Mouse (Mus musculus): ENCODE results near the gene Gm20388. TPM values are rescaled to one million over a fixed set of nuclear protein-coding genes. Genes with fewer than 3 reads are reported as not detected.

The Gm20388 gene
- total RNA-seq, 2 experiments from 2014 or later, result 2.4 to 2.6 TPM

DNA sequence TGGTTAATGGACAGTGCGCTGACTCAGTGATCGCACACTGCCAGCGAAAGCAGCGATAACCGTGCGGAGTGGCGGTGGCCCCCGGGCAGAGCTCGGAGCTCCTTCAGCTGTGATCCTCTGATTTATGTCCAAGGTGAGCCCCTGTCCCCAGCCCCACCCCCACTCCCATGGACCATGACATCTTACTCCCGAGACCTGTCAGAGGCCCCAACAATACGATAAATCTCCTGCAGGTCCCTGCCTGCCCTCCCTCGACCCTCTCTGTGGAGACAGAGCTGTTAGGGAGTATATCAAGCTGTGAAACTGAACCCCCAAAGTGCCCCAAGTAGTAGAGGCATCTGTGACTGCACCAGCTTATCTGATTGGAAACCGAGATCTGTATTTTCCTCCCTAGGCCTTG, 1435.5 kb downstream of the Gm20388 start:
- H3K27ac ChIP-seq, result no peak overlapping the region
- H3K4me3 ChIP-seq, result no peak overlapping the region
- TF ChIP-seq CTCF (IDR thresholded peaks at IDR 0.05), result no peak
- intact Hi-C loops (cut with DNase I), result no loop called here
- DNase-seq (ENCODE audit: extremely low spot score in 1 of 2, low spot score in 2 of 2), result no peak

- DNase-seq (ENCODE audit: extremely low spot score in 1 of 2, low spot score in 2 of 2), result no peak
- no peak for TF ChIP-seq CTCF (IDR thresholded peaks at IDR 0.05)
- intact Hi-C loops (cut with DNase I), result no loop called here
- Histone ChIP-seq H3K4me3 (no peak overlapping the region), H3K27ac (no peak overlapping the region)
Measured at GRCm38 (mm10) chr8:121346862-121347261, 1436.2 kb downstream of the Gm20388 start.

DNA sequence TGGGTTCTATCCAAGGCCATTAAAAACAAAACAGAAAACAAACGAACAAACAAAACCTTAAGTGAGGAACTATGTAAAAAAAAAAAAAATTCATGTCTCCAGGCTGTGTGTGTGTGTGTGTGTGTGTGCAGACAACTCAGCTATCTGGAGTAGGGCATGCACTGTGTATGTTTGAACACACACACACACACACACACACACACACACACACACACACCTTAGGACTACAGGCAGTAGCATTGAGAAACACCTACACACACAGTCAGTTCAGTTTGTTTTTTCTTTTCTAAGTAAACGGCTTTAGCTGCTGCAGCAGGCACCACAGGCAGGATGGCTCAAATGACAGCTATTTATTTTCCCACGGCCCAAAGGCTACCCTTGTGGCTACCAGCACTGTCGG, 1438.4 kb downstream of the Gm20388 start:
- Histone ChIP-seq H3K4me3 (no peak overlapping the region), H3K27ac (no peak overlapping the region)
- no peak for TF ChIP-seq CTCF (IDR thresholded peaks at IDR 0.05)
- DNase-seq (ENCODE audit: extremely low spot score in 1 of 2, low spot score in 2 of 2), result no peak
- intact Hi-C loops (cut with DNase I), result no loop called here

DNA sequence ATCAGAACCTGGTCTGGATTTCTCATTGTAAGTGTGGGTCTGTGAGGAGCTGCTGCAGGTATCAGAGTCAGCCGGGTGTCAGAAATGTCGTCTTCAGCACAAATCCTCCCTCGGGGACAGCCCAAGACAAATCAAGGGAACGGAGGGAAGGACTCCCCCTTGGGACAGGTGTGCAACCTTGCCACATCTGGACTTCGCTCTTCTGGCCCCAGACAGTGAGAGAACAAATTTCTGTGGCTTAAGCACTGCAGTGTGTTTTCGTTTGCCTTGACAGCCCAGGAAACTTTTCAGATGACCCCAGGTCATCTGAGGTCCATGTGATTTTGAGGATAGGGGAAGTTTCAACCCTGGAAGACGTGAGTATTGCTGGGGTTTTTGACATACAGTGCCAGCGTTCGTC, 1440.2 kb downstream of the Gm20388 start:
- no peak for TF ChIP-seq CTCF (IDR thresholded peaks at IDR 0.05)
- no peak overlapping the region for H3K27ac ChIP-seq
- intact Hi-C loops (cut with DNase I), result no loop called here

GRCm38 (mm10) chr8:121354844-121355243, 1444.2 kb downstream of the Gm20388 start:
- no peak for TF ChIP-seq CTCF (IDR thresholded peaks at IDR 0.05)
- no peak for DNase-seq (ENCODE audit: extremely low spot score in 1 of 2, low spot score in 2 of 2)
- Histone ChIP-seq H3K27ac (no peak overlapping the region), H3K4me3 (no peak overlapping the region)
- intact Hi-C loops (cut with DNase I), result no loop called here

More for the DNA sequence above, 1440.2 kb downstream of the Gm20388 start:
- no peak overlapping the region for H3K4me3 ChIP-seq
- no peak for DNase-seq (ENCODE audit: extremely low spot score in 1 of 2, low spot score in 2 of 2)

GRCm38 (mm10) chr8:121357451-121357850, 1446.8 kb downstream of the Gm20388 start:
- intact Hi-C loops (cut with DNase I), result no loop called here
- H3K4me3 ChIP-seq, result no peak overlapping the region
- TF ChIP-seq CTCF (IDR thresholded peaks at IDR 0.05), result no peak
- no peak overlapping the region for H3K27ac ChIP-seq
- no peak for DNase-seq (ENCODE audit: extremely low spot score in 1 of 2, low spot score in 2 of 2)

GRCm38 (mm10) chr8:121358609-121359008, 1448.0 kb downstream of the Gm20388 start:
- intact Hi-C loops (cut with DNase I), result no loop called here
- no peak for DNase-seq (ENCODE audit: extremely low spot score in 1 of 2, low spot score in 2 of 2)
- Histone ChIP-seq H3K27ac (no peak overlapping the region), H3K4me3 (no peak overlapping the region)
- no peak for TF ChIP-seq CTCF (IDR thresholded peaks at IDR 0.05)

GRCm38 (mm10) chr8:121359131-121359981, 1448.7 kb downstream of the Gm20388 start:
- H3K4me3 ChIP-seq, result no peak overlapping the region
- H3K27ac ChIP-seq, result no peak overlapping the region
- DNase-seq (ENCODE audit: extremely low spot score in 1 of 2, low spot score in 2 of 2), result no peak
- intact Hi-C loops (cut with DNase I), result no loop called here
- TF ChIP-seq CTCF (IDR thresholded peaks at IDR 0.05), result no peak

DNA sequence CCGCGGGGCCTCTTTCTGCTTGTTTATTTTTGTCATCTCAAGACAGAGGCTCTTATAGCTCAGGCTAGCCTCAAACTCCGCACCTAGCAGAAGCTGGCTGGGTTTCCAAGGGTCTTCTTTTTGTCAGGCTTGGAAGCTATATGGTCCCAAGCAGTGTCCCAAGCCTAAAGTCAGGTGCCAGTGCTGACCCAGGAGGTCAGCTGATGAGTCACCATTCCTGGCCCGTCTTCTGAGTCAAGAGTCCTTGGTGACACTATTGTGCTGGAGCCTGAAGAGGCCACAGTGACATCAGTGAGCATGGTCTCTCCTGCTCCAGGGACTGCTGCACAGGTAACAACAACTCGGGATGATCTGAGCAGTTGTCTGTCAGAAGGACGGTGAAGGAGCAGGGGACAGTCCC, 1449.4 kb downstream of the Gm20388 start:
- DNase-seq (ENCODE audit: extremely low spot score in 1 of 2, low spot score in 2 of 2), result no peak
- TF ChIP-seq CTCF (IDR thresholded peaks at IDR 0.05), result no peak

GRCm38 (mm10) chr8:121361166-121361565, 1450.5 kb downstream of the Gm20388 start:
- DNase-seq (ENCODE audit: extremely low spot score in 1 of 2, low spot score in 2 of 2), result no peak
- no peak for TF ChIP-seq CTCF (IDR thresholded peaks at IDR 0.05)
- Histone ChIP-seq H3K4me3 (no peak overlapping the region), H3K27ac (no peak overlapping the region)
- intact Hi-C loops (cut with DNase I), result no loop called here

More for the DNA sequence above, 1449.4 kb downstream of the Gm20388 start:
- H3K4me3 ChIP-seq, result no peak overlapping the region
- intact Hi-C loops (cut with DNase I), result no loop called here
- H3K27ac ChIP-seq, result no peak overlapping the region

DNA sequence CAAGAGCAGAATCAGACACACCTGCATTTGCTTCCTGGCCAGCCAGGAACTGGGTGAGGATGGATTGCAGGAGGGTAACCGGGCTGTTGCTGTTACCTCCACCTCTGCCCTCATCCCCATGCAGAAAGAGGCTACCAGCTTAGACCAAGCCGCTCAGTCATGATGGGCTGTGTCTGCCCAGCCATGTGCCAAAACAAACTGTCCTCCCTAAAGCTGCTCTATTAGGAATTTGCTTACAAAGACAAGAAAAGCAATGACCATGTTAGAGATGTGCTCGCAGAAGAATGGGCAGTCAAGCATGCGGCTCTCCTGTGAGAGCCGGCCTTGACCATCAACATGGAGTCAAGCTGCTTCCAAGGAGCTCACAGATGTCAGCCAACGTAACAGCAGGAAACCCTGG, 1454.0 kb downstream of the Gm20388 start:
- H3K4me3 ChIP-seq, result no peak overlapping the region
- no peak for DNase-seq (ENCODE audit: extremely low spot score in 1 of 2, low spot score in 2 of 2)
- intact Hi-C loops (cut with DNase I), result no loop called here
- no peak overlapping the region for H3K27ac ChIP-seq
- TF ChIP-seq CTCF (IDR thresholded peaks at IDR 0.05), result no peak

DNA sequence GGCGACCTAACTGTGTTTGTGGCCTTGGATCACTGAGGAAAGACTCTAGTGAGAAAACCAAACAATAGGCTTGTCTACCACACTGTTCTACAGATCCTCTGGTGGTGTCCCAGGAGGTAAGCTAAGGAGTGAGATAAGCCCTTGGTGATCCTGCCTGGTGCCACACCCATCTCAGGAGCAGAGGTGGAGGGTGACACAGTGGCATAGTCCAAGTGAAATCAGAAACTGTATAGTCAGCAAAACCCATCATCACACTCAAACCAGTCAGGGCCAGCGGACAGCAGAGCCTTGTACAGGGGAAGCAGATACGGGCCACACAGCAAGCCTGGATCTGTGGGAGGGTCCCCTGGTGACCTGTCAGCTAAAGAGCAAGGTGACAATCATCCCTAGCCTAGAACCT, 1454.5 kb downstream of the Gm20388 start:
- no peak for TF ChIP-seq CTCF (IDR thresholded peaks at IDR 0.05)
- no peak for DNase-seq (ENCODE audit: extremely low spot score in 1 of 2, low spot score in 2 of 2)
- H3K4me3 ChIP-seq, result no peak overlapping the region
- intact Hi-C loops (cut with DNase I), result no loop called here
- H3K27ac ChIP-seq, result no peak overlapping the region

GRCm38 (mm10) chr8:121366655-121367054, 1456.0 kb downstream of the Gm20388 start:
- no peak overlapping the region for H3K4me3 ChIP-seq
- intact Hi-C loops (cut with DNase I), result no loop called here
- H3K27ac ChIP-seq, result no peak overlapping the region
- no peak for DNase-seq (ENCODE audit: extremely low spot score in 1 of 2, low spot score in 2 of 2)
- no peak for TF ChIP-seq CTCF (IDR thresholded peaks at IDR 0.05)
